Mouse (Mus musculus) hindbrain, embryonic 15.5 days (tissue): ENCODE measurements around the gene Gstk1. TPM values are rescaled to one million over a fixed set of nuclear protein-coding genes. Genes with fewer than 3 reads are reported as not detected.

Source experiments
- ATAC-seq: fragments of 200-750 bp; cut with Nextera tagmentation; 2 replicates; pipeline ENCODE4 v1.8.0; 2017; ENCODE audit warnings: low read depth, moderate number of reproducible peaks, moderate TSS enrichment; ENCODE audit not compliant: low FRiP score
- H3K27ac ChIP-seq: fragments of 300-500 bp; sonication (generic); replicated peaks from 2 replicates; pipeline ENCODE4 v1.5.1; 2015; ENCODE audit warnings: mild to moderate bottlenecking, inconsistent platforms
- H3K27me3 ChIP-seq: fragments of 300-500 bp; sonication (generic); 2 replicates; pipeline ENCODE4 v1.6.1; 2015; ENCODE audit warnings: control low read depth, inconsistent platforms
- H3K36me3 ChIP-seq: fragments of 300-500 bp; sonication (generic); 2 replicates; pipeline ENCODE4 v1.6.1; 2015; ENCODE audit warnings: control low read depth, inconsistent platforms
- H3K4me1 ChIP-seq: fragments of 300-500 bp; sonication (generic); replicated peaks from 2 replicates; pipeline ENCODE4 v1.6.1; 2015; ENCODE audit warnings: control low read depth, inconsistent platforms
- H3K4me2 ChIP-seq: fragments of 300-500 bp; sonication (generic); 2 replicates; pipeline ENCODE4 v1.6.1; 2015; ENCODE audit warnings: moderate library complexity, mild to moderate bottlenecking, inconsistent platforms
- H3K4me3 ChIP-seq: fragments of 300-500 bp; sonication (generic); 2 replicates; pipeline ENCODE4 v1.5.1; 2015; ENCODE audit warnings: mild to moderate bottlenecking, inconsistent platforms
- H3K9ac ChIP-seq: fragments of 300-500 bp; sonication (generic); 2 replicates; pipeline ENCODE4 v1.6.1; 2015; ENCODE audit warnings: inconsistent platforms
- H3K9me3 ChIP-seq: fragments of 300-500 bp; sonication (generic); 2 replicates; pipeline ENCODE4 v1.6.1; 2016; ENCODE audit warnings: control low read depth, inconsistent platforms
- WGBS: fragments of 180-500 bp; shearing (Covaris S2); methylation state at CpG from one replicate; pipeline ENCODE4 v1.1.7; 2015; 5-methylcytosine and 5-hydroxymethylcytosine counted together
- polyA plus RNA-seq: library from polyadenylated mRNA; unstranded; fragments of >200 nt; fragmentation: Nextera tagmentation; extraction: Ambion mirVana; gene quantifications from 2 replicates; pipeline ENCODE4 v1.2.1, GENCODE M21; 2015

The Gstk1 gene
- 11.0 and 12.0 TPM in 2 replicates for polyA plus RNA-seq

DNA sequence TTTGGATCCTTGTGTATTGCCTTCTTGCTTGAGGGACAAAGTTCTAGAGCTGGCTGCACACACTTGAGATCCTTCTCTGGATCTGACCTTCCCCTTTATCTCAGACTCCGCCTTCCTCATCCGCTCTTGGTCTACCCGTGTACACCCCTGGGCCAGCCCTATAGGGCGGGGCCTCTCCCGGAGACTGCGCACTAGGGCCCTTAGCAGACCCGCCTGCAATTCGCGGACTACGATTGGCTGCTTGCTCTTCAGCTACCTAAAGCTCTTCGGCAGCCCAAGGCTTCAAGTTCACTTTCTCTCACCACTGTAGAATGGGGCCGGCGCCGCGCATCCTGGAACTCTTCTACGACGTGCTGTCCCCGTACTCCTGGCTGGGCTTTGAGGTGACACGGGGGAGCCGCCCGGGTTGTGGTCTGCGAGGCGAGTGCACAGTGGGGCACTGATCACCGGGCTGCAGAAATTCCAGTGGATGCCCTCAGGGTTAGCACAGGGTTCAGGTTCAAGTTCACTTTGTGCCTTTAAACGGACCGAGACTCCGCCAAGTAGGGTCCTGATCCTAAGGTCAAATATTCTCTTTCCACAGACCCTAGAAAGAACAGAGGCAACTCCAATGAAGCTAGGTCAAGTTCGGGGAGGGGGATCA, at the start of gene Gstk1:
Gene Gstk1, plus strand, starts transcription at position 225 of the 643 bp plus-strand sequence.
- no peak within 1 kb of the TSS for H3K27ac ChIP-seq
- peak; percentile 99 for ATAC-seq

DNA sequence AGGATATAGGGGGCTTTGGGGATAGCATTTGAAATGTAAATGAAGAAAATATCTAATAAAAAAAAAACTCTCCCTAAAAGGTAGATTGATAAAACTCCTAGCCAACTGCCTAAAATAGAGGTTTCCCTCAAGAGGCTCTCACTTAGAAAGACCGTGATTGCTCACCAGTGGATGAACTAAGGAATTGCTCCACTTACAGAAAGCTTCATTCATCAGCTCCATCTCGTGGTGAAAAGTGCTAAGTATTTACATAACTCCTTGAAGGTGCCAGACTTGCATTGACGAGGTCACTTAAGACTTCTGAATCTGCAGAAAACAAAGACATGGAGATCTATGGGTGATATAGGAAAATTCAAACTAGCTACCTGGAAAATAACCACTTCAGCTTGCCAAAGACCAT, 48.0 kb upstream of the Gstk1 start:
- no peaks in the 10 kb centered on the region for H3K27me3 ChIP-seq
- ATAC-seq, result no peak
- WGBS, result 45% methylated on average over 3 of the region's 3 CpGs

More for the DNA sequence above, at the start of gene Gstk1:
- H3K9ac ChIP-seq, result peak within 1 kb of the TSS; percentile 40
- peak within 1 kb of the TSS; percentile 47 for H3K4me3 ChIP-seq
- H3K36me3 ChIP-seq, result no peaks in the 10 kb centered on the region
- H3K4me2 ChIP-seq, result peak within 1 kb of the TSS; percentile 80
- no peaks in the 10 kb centered on the region for H3K9me3 ChIP-seq
- 2% methylated on average over 28 of the region's 28 CpGs for WGBS
- H3K27me3 ChIP-seq, result no peaks in the 10 kb centered on the region
- H3K4me1 ChIP-seq, result peaks cover 11% of the 10 kb centered on the region; the same call in 1 of the 2 replicates

DNA sequence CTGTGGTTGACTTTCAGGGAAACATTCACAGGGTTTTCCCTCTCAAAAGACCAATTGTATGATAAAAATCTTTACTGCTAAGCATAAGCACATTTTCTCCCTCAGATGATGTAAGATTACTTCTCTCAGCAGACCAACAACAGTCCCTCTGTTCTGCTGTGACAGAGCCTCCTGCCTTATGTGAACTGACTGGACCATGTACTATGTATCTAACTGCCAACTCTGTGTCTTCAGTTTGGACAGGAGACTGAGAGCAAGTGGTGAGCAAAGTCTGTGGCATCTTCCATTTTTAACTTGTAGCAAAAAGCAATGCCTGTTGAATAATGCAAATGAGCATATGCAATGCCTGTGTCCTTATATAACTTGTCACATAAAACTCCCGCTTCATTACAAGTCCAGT, 46.2 kb upstream of the Gstk1 start:
- Histone ChIP-seq H3K9ac (no peak overlapping the region), H3K4me2 (no peak overlapping the region), H3K36me3 (no peaks in the 10 kb centered on the region), H3K27me3 (no peaks in the 10 kb centered on the region), H3K27ac (no peak overlapping the region), H3K9me3 (no peaks in the 10 kb centered on the region), H3K4me1 (no peaks in the 10 kb centered on the region), H3K4me3 (no peak overlapping the region)
- WGBS, result 82% methylated on average over 1 of the region's 1 CpGs
- no peak for ATAC-seq

More for the DNA sequence above, 48.0 kb upstream of the Gstk1 start:
- Histone ChIP-seq H3K36me3 (no peaks in the 10 kb centered on the region), H3K4me3 (no peak overlapping the region), H3K4me2 (no peak overlapping the region), H3K27ac (no peak overlapping the region), H3K4me1 (no peaks in the 10 kb centered on the region), H3K9ac (no peak overlapping the region), H3K9me3 (no peaks in the 10 kb centered on the region)

DNA sequence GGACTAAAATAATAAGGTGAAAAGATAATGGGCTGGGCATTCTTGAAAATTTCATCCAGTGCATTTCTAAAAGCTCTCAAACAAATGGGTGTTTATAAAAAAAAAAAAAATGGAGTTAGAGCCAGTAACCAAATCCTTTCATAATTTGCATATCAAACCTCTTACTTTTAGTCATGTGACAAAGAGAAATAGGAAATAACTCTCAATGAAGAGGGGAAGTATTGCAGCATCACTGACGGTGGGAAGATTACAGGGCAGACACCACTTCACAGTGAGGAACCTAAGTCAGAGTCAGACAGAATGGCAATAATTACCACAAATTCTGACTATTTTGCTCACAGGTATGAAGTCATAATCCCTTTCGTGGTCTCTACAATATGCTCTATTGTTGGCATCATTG, 30.7 kb upstream of the Gstk1 start, which contains the start of gene Tas2r144:
Gene Tas2r144, plus strand, starts transcription at position 301 of the 400 bp plus-strand sequence.
- H3K4me1 ChIP-seq, result no peaks in the 10 kb centered on the region
- 89% methylated on average over 2 of the region's 2 CpGs for WGBS
- no peak within 1 kb of the TSS for H3K4me2 ChIP-seq
- no peaks in the 10 kb centered on the region for H3K36me3 ChIP-seq
- H3K4me3 ChIP-seq, result no peak within 1 kb of the TSS
- H3K9ac ChIP-seq, result no peak within 1 kb of the TSS
- no peaks in the 10 kb centered on the region for H3K27me3 ChIP-seq
- H3K27ac ChIP-seq, result no peak within 1 kb of the TSS
- ATAC-seq, result no peak
- H3K9me3 ChIP-seq, result no peaks in the 10 kb centered on the region

DNA sequence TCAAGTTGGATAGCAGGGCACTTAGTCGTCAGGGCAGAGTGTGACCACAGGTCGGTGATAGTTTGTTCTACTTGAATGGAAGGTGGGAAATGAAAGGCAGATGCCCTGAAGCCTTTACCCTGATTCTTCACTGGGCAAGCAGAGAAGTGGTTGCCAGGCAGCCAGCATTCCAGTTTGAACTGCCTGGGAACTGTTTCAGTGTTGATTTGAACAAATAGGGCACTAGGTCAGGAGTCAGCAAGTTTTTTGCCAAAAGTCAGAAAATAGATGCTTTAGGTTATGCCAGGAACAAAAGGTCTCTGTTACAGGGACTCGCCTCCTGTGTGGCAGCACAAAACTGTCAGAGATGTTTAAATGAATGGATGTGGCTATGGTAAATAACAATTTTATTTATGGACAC, 23.4 kb upstream of the Gstk1 start:
- WGBS, result 37% methylated on average over 3 of the region's 3 CpGs

DNA sequence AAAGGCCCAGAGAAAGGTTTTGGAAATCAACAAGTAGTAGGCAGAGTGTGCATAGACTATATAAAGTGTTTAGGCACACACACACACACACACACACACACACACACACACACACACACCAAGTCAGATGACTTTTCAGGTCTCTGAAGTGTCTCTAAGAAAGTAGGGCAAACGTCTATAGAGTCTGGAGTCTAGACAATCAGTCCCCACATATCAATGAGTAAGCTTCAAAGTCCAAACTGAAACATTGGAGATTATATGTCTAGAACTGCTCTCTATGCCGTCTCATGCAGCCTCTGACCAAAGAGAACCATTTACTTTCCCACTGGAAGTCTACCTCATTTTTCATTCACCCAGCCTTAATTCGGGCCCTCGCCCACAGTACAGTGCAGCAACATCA, 20.7 kb upstream of the Gstk1 start:
- 86% methylated on average over 4 of the region's 4 CpGs for WGBS
- no peaks in the 10 kb centered on the region for H3K9me3 ChIP-seq
- ATAC-seq, result no peak

More for the DNA sequence above, 23.4 kb upstream of the Gstk1 start:
- ATAC-seq, result 0 out of 2 replicates have a peak, but pooled peaks have one; percentile 45
- Histone ChIP-seq H3K4me2 (no peak overlapping the region), H3K36me3 (no peaks in the 10 kb centered on the region), H3K27ac (no peak overlapping the region), H3K9me3 (no peaks in the 10 kb centered on the region), H3K4me3 (no peak overlapping the region), H3K4me1 (no peaks in the 10 kb centered on the region), H3K9ac (no peak overlapping the region), H3K27me3 (no peaks in the 10 kb centered on the region)

DNA sequence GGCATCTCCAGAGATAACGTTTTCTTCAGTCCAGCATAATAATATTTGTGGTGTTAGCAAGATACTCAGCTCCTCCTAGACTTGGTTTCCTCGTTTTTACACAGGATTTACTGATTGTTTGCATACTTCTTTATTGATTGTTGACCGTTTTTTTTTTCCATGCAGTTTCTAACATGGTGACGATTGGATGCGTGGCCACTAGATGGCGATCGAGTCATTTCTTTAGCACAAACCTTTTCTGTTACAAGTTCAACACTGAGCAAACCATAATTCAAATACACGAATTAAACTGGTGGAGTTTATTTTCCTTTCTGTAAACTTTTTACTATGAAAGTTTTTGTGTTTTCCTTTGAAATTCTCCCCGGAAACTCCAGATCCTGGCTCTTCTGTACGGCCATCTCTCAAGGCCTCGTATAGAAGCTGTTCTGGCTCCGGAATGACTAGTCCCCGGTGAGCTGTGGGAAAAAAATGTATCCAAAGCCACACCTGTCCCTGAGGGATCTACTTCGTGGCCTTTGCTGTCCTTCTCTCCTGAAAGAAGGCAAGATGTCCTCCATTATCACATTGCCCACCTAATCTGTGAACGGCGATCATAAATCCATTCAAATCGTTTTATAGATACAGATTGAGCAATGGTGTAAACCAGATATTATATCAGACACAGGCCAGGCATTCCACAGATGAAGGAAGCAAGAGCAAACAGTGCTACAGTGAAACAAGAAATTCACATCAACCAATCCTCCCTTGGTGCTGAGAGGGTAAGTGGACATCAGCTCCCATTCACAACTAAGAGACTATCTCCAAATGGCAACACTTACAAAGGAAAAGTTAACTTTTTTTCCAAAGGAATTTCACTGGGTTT, 18.3 kb upstream of the Gstk1 start:
- 34% methylated on average over 17 of the region's 17 CpGs for WGBS
- H3K9me3 ChIP-seq, result no peaks in the 10 kb centered on the region
- no peak overlapping the region for H3K27ac ChIP-seq
- ATAC-seq, result no peak
- no peaks in the 10 kb centered on the region for H3K27me3 ChIP-seq
- H3K4me2 ChIP-seq, result no peak overlapping the region
- no peaks in the 10 kb centered on the region for H3K36me3 ChIP-seq
- H3K4me1 ChIP-seq, result no peaks in the 10 kb centered on the region
- no peak overlapping the region for H3K4me3 ChIP-seq
- H3K9ac ChIP-seq, result no peak overlapping the region

More for the DNA sequence above, 20.7 kb upstream of the Gstk1 start:
- Histone ChIP-seq H3K36me3 (no peaks in the 10 kb centered on the region), H3K27ac (no peak overlapping the region), H3K27me3 (no peaks in the 10 kb centered on the region), H3K4me3 (no peak overlapping the region), H3K9ac (no peak overlapping the region), H3K4me1 (no peaks in the 10 kb centered on the region), H3K4me2 (no peak overlapping the region)

DNA sequence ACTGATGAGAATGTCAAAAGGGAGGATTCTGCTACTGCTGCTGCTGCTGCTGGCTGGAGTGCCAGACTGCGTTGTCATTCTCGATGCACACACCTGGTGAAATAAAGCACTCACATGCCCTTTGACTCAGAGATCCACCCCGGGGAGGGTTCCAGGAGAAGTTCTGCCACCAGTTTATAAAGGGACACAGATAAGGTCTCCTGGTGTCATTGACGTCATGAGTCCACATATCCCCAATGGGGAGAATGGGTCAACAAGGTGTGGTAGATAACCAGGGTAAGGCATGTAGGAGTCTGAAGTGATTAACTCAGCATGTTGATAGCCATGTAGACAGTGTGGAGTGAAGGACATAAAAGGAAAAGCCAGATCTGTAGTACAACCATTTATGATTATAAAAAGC, 16.1 kb upstream of the Gstk1 start:
- Histone ChIP-seq H3K4me1 (no peaks in the 10 kb centered on the region), H3K36me3 (no peaks in the 10 kb centered on the region), H3K9ac (no peak overlapping the region), H3K27ac (no peak overlapping the region), H3K4me3 (no peak overlapping the region), H3K9me3 (no peaks in the 10 kb centered on the region), H3K27me3 (no peaks in the 10 kb centered on the region), H3K4me2 (no peak overlapping the region)
- ATAC-seq, result no peak
- 79% methylated on average over 4 of the region's 4 CpGs for WGBS

GRCm38 (mm10) chr6:42231191-42231590, 14.5 kb upstream of the Gstk1 start:
- H3K4me1 ChIP-seq, result no peaks in the 10 kb centered on the region
- no peak overlapping the region for H3K9ac ChIP-seq
- no peak for ATAC-seq
- no peaks in the 10 kb centered on the region for H3K27me3 ChIP-seq
- no peak overlapping the region for H3K4me2 ChIP-seq
- H3K27ac ChIP-seq, result no peak overlapping the region
- H3K36me3 ChIP-seq, result no peaks in the 10 kb centered on the region
- H3K4me3 ChIP-seq, result no peak overlapping the region
- WGBS, result 90% methylated on average over 3 of the region's 3 CpGs
- H3K9me3 ChIP-seq, result no peaks in the 10 kb centered on the region

GRCm38 (mm10) chr6:42237276-42237805, 8.4 kb upstream of the Gstk1 start:
- Histone ChIP-seq H3K4me1 (no peaks in the 10 kb centered on the region), H3K4me2 (no peak overlapping the region), H3K4me3 (no peak overlapping the region), H3K9ac (no peak overlapping the region), H3K36me3 (no peaks in the 10 kb centered on the region), H3K27ac (no peak overlapping the region), H3K27me3 (no peaks in the 10 kb centered on the region), H3K9me3 (no peaks in the 10 kb centered on the region)
- WGBS, result 73% methylated on average over 6 of the region's 6 CpGs
- ATAC-seq, result no peak

DNA sequence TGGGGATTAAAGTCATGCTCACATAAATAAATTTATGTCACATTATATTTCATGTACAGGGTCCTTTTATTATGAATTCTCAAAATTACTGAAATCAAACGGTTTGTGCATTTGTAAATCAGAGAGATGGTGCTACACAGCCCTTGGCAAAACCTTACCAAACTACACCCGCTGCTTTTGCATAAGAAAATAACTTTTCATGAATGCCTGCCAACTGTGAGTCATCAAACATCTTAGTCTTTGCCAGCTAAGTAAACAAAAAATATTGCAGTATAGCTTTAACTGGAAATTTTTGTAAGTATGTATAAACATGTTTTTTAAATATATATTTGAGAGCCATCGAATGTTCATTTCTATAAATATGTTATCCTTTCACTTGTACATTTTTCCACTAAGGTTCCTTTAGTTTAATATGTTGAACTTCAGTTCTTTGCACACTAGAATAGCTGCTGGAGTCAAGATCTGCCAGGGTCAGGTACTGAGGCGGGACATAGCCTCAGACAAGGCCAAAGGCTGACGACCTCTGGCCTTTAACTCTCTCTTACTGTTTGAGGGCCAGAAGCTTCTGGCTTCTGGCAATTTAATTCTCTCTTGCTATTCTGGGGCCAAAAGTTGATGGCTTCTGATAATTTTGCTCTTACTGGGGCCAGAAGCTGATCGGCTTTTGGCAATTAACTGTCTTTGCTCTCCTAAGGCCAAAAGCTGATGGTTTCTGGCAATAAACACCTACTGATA, 4.3 kb upstream of the Gstk1 start:
- ATAC-seq, result no peak
- no peak overlapping the region for H3K4me3 ChIP-seq
- no peaks in the 10 kb centered on the region for H3K9me3 ChIP-seq
- 74% methylated on average over 6 of the region's 6 CpGs for WGBS
- no peak overlapping the region for H3K9ac ChIP-seq
- H3K27ac ChIP-seq, result no peak overlapping the region
- H3K4me2 ChIP-seq, result no peak overlapping the region
- H3K4me1 ChIP-seq, result peaks cover 10% of the 10 kb centered on the region; the same call in 1 of the 2 replicates
- no peaks in the 10 kb centered on the region for H3K27me3 ChIP-seq
- H3K36me3 ChIP-seq, result no peaks in the 10 kb centered on the region
